19 mouse cellular contexts compared by ENCODE assay signal in genomic region chr5:151333191-151333594, GRCm38 (mm10).
A peak's percentile ranks its signal among the peaks of the same experiment; 100 is the strongest.
DNase-seq lines count a peak whose midpoint lies in the region; ATAC-seq and TF ChIP-seq lines count a peak whose summit lies in the region.
"Had no signal": no experiment of that assay in that cellular context is flagged by ENCODE, and none has a peak within 500 bp of the region (broad histone marks: within the 10 kb centered on the region; RNA-seq: fewer than 3 reads in every experiment).

No protein-coding gene starts in this region.

- no peaks in the 10 kb centered on the region for H3K79me2 ChIP-seq in macrophage (ENCODE audit: inconsistent target)

- no peaks in the 10 kb centered on the region for H3K27me3 ChIP-seq in lung, embryonic 14.5 days (ENCODE audit: insufficient read depth, low read length)
- no peaks in the 10 kb centered on the region for H3K27me3 ChIP-seq in hindbrain, postnatal 0 days (ENCODE audit: insufficient read depth, low read length)
- H3K27me3 ChIP-seq: forebrain, embryonic 12.5 days; hindbrain, embryonic 15.5 days; neural tube, embryonic 15.5 days had no signal

- no peaks in the 10 kb centered on the region for H3K4me1 ChIP-seq in lung, embryonic 14.5 days (ENCODE audit: insufficient read depth)
- H3K4me1 ChIP-seq in hindbrain, postnatal 0 days (ENCODE audit: insufficient read depth, low read length) = no peaks in the 10 kb centered on the region
- H3K4me1 ChIP-seq: forebrain, embryonic 12.5 days; hindbrain, embryonic 15.5 days; neural tube, embryonic 15.5 days had no signal

- DNase-seq in gastrocnemius, adult 2 months = no peak
- no peak for DNase-seq in gastrocnemius, postnatal 14 days
- DNase-seq in lung, embryonic 14.5 days = peak; percentile 37
- DNase-seq in lung, postnatal 10 days = no peak
- no peak for DNase-seq in hindbrain, postnatal 0 days (ENCODE audit: low spot score)
- DNase-seq in ovary, postnatal 14 days (ENCODE audit: low spot score) = no peak
- DNase-seq: adrenal gland, adult 8-10 months; cerebellum, adult 18-20 months; kidney, postnatal 10 days; left cerebral cortex, postnatal 4 days; retina, postnatal 1 day; thymus, adult 2 months had no signal

- H3K27ac ChIP-seq in gastrocnemius, adult 2 months = peak overlapping the region; percentile 43
- no peak overlapping the region for H3K27ac ChIP-seq in lung, embryonic 14.5 days (ENCODE audit: low read depth)
- peak overlapping the region; percentile 46 for H3K27ac ChIP-seq in macrophage
- H3K27ac ChIP-seq in hindbrain, postnatal 0 days = no peak overlapping the region
- H3K27ac ChIP-seq: forebrain, embryonic 12.5 days; hindbrain, embryonic 15.5 days; liver, embryonic 14.5 days; neural tube, embryonic 15.5 days had no signal

- no peaks in the 10 kb centered on the region for H3K9me3 ChIP-seq in lung, embryonic 14.5 days (ENCODE audit: low read depth, low read length)
- no peaks in the 10 kb centered on the region for H3K9me3 ChIP-seq in hindbrain, postnatal 0 days (ENCODE audit: low read length)
- H3K9me3 ChIP-seq: forebrain, embryonic 12.5 days; hindbrain, embryonic 15.5 days; neural tube, embryonic 15.5 days had no signal

- no peak overlapping the region for H3K4me3 ChIP-seq in gastrocnemius, adult 2 months
- no peak overlapping the region for H3K4me3 ChIP-seq in lung, embryonic 14.5 days (ENCODE audit: low read depth, low read length)
- no peak overlapping the region for H3K4me3 ChIP-seq in macrophage (ENCODE audit: inconsistent target)
- H3K4me3 ChIP-seq in hindbrain, postnatal 0 days (ENCODE audit: low read length) = no peak overlapping the region
- H3K4me3 ChIP-seq: forebrain, embryonic 12.5 days; hindbrain, embryonic 15.5 days; neural tube, embryonic 15.5 days had no signal

- intact Hi-C loops in gastrocnemius, adult 2 months (cut with DNase I) = loop anchor here (10.0 kb wide), 2 partner anchors 58 to 288 kb away; no protein-coding TSS in a partner anchor
- intact Hi-C loops in gastrocnemius, postnatal 14 days (cut with DNase I; ENCODE audit: low total_unique reads) = no loop called here

- H3K4me2 ChIP-seq in lung, embryonic 14.5 days = no peak overlapping the region
- no peak overlapping the region for H3K4me2 ChIP-seq in hindbrain, postnatal 0 days (ENCODE audit: low read depth, low read length)
- H3K4me2 ChIP-seq: forebrain, embryonic 12.5 days; hindbrain, embryonic 15.5 days; midbrain, embryonic 11.5 days; neural tube, embryonic 15.5 days had no signal

- H3K36me3 ChIP-seq in lung, embryonic 14.5 days (ENCODE audit: insufficient read depth) = no peaks in the 10 kb centered on the region
- H3K36me3 ChIP-seq in macrophage (ENCODE audit: inconsistent target) = no peaks in the 10 kb centered on the region
- no peaks in the 10 kb centered on the region for H3K36me3 ChIP-seq in hindbrain, postnatal 0 days (ENCODE audit: insufficient read depth, low read length)
- H3K36me3 ChIP-seq: forebrain, embryonic 12.5 days; hindbrain, embryonic 15.5 days; neural tube, embryonic 15.5 days had no signal

- TF ChIP-seq CTCF in gastrocnemius, adult 2 months (IDR thresholded peaks at IDR 0.05) = no peak
- TF ChIP-seq CTCF in lung, embryonic 14.5 days (IDR thresholded peaks at IDR 0.05; ENCODE audit: low read depth) = no peak
- TF ChIP-seq CTCF in hindbrain, postnatal 0 days (IDR thresholded peaks at IDR 0.05; ENCODE audit: low read depth) = no peak

- ATAC-seq in lung, embryonic 14.5 days (ENCODE audit: insufficient read depth) = no peak
- ATAC-seq in common myeloid progenitor, adult 5-6 weeks (replicated peaks; ENCODE audit: low read depth, poor library complexity, severe bottlenecking) = peak; percentile 93
- no peak for ATAC-seq in hindbrain, postnatal 0 days

- no peak overlapping the region for H3K9ac ChIP-seq in lung, embryonic 14.5 days
- H3K9ac ChIP-seq in hindbrain, postnatal 0 days (replicated peaks; ENCODE audit: low read length) = no peak overlapping the region
- H3K9ac ChIP-seq: forebrain, embryonic 12.5 days; hindbrain, embryonic 15.5 days; liver, embryonic 14.5 days; neural tube, embryonic 15.5 days had no signal

Comparison
In these comparisons a context has a peak if more than half of its experiments do, and no peak if none do; other contexts are left out.
1. H3K27ac ChIP-seq: peak in gastrocnemius, adult 2 months (single experiment) and macrophage (single experiment); none in lung, embryonic 14.5 days (single experiment) and hindbrain, postnatal 0 days (single experiment).